Mouse (Mus musculus) heart, adult 2 months (tissue): ENCODE data around the gene Slc28a1. TPM values are rescaled to one million over a fixed set of nuclear protein-coding genes. Genes with fewer than 3 reads are reported as not detected.
"Not testable (repeated sequence)": the region's sequence is repeated elsewhere in the genome, so short reads cannot be mapped to it uniquely, and the experiment has no call there.

ENCODE experiments used
- DNase-seq, 2 experiments: peaks; one replicate each; pipeline ENCODE4 v3.0.0; 2021
- H3K27ac ChIP-seq: fragments of 200-600 bp; 2 replicates; pipeline ENCODE4 v1.8.1; 2022
- H3K27me3 ChIP-seq: fragments of 200-500 bp; 2 replicates; pipeline ENCODE4 v1.6.1; 2012; ENCODE audit warnings: mild to moderate bottlenecking, low read length, inconsistent platforms, mixed read lengths; ENCODE audit not compliant: control insufficient read depth, insufficient read depth
- H3K36me3 ChIP-seq: fragments of 200-500 bp; 2 replicates; pipeline ENCODE4 v1.6.1; 2012; ENCODE audit warnings: low read length, inconsistent platforms; ENCODE audit not compliant: control insufficient read depth, insufficient read depth
- H3K4me1 ChIP-seq: fragments of 200-500 bp; 2 replicates; pipeline ENCODE4 v1.6.1; 2011; ENCODE audit warnings: low read length; ENCODE audit not compliant: control insufficient read depth, insufficient read depth
- H3K4me3 ChIP-seq: fragments of 200-600 bp; 2 replicates; pipeline ENCODE4 v1.8.1; 2022
- H3K79me2 ChIP-seq: fragments of 200-500 bp; replicated peaks from 2 replicates; pipeline ENCODE4 v1.6.1; 2012; ENCODE audit warnings: mild to moderate bottlenecking, inconsistent platforms, low read length, moderate library complexity, mixed read lengths; ENCODE audit not compliant: control insufficient read depth, insufficient read depth
- H3K9ac ChIP-seq: fragments of 200-500 bp; 2 replicates; pipeline ENCODE4 v1.6.1; 2012; ENCODE audit warnings: low read depth, mild to moderate bottlenecking, control low read depth, inconsistent platforms, low read length, mixed read lengths
- CTCF ChIP-seq: fragments of 200-600 bp; IDR thresholded peaks from 2 replicates; pipeline ENCODE4 v1.8.1; 2022; ENCODE audit warnings: antibody characterized with exemption, mild to moderate bottlenecking, moderate library complexity
- EP300 ChIP-seq: fragments of 200-500 bp; IDR thresholded peaks from 2 replicates; pipeline ENCODE4 v1.6.1; 2011; ENCODE audit warnings: low read depth, low read length, control low read depth; ENCODE audit not compliant: insufficient read depth
- POLR2A ChIP-seq: fragments of 200-500 bp; IDR thresholded peaks from 2 replicates; pipeline ENCODE4 v1.6.1; 2011; ENCODE audit warnings: mild to moderate bottlenecking, low read depth, low read length, control low read depth; ENCODE audit not compliant: insufficient read depth
- WGBS: fragments of 180-500 bp; shearing (Covaris S2); methylation state at CpG from one replicate; pipeline ENCODE4 v1.1.7; 2018; 5-methylcytosine and 5-hydroxymethylcytosine counted together
- intact Hi-C: fragments of 180-260 bp; cut with DNase I; formaldehyde crosslinking; loops from one replicate; pipeline ENCODE4 v1.15.1; 2025
- polyA plus RNA-seq: library from polyadenylated mRNA; depleted of rRNA; stranded (reverse); fragments of >200 nt; gene quantifications from 2 replicates; pipeline ENCODE4 v1.2.3, GENCODE M21; 2012
- total RNA-seq, 2 experiments: library from RNA; stranded (reverse); gene quantifications; 2 replicates each; pipeline ENCODE4 v1.2.3; 2021

Gene Slc28a1
- total and polyA plus RNA-seq, 3 experiments: 0.08 to 0.20 (median 0.18) TPM

- TF ChIP-seq CTCF (no peak), EP300 (no peak), POLR2A (no peak)
- Histone ChIP-seq H3K4me1 (peaks cover 21% of the 10 kb centered on the region), H3K27me3 (no peaks in the 10 kb centered on the region), H3K27ac (no peak overlapping the region), H3K36me3 (no peaks in the 10 kb centered on the region), H3K4me3 (no peak overlapping the region), H3K9ac (no peak overlapping the region), H3K79me2 (no peaks in the 10 kb centered on the region)
- no peak for DNase-seq
- intact Hi-C loops: loop anchor here (5.0 kb wide), 1 partner anchor 250 kb away; no protein-coding TSS in a partner anchor
- WGBS: 93% methylated on average over 5 of the region's 5 CpGs
Measured at GRCm38 (mm10) chr7:81137292-81137691, 22.7 kb downstream of the Slc28a1 start.

GRCm38 (mm10) chr7:81139100-81139499 lies 24.5 kb downstream of the Slc28a1 start:
- peaks cover 12% of the 10 kb centered on the region for H3K4me1 ChIP-seq
- H3K27ac ChIP-seq: peak overlapping the region; percentile 60
- 65% methylated on average over 7 of the region's 7 CpGs for WGBS
- intact Hi-C loops: loop anchor here (5.0 kb wide), 1 partner anchor 252 kb away; no protein-coding TSS in a partner anchor
- TF ChIP-seq POLR2A (no peak), EP300 (peak; percentile 64; the same call in 1 of the 2 replicates), CTCF (no peak)
- H3K4me3 ChIP-seq: no peak overlapping the region
- no peaks in the 10 kb centered on the region for H3K79me2 ChIP-seq
- no peaks in the 10 kb centered on the region for H3K27me3 ChIP-seq
- no peaks in the 10 kb centered on the region for H3K36me3 ChIP-seq
- peak; percentile 50 to 70 for DNase-seq
- H3K9ac ChIP-seq: no peak overlapping the region

GRCm38 (mm10) chr7:81139671-81140404 lies 25.2 kb downstream of the Slc28a1 start:
- H3K79me2 ChIP-seq: no peaks in the 10 kb centered on the region
- no peak overlapping the region for H3K9ac ChIP-seq
- peak overlapping the region; percentile 60 for H3K27ac ChIP-seq
- H3K4me1 ChIP-seq: peaks cover 8% of the 10 kb centered on the region
- 81% methylated on average over 5 of the region's 5 CpGs for WGBS
- H3K4me3 ChIP-seq: no peak overlapping the region
- H3K36me3 ChIP-seq: no peaks in the 10 kb centered on the region
- no peaks in the 10 kb centered on the region for H3K27me3 ChIP-seq
- intact Hi-C loops: loop anchor here (5.0 kb wide), 1 partner anchor 253 kb away; no protein-coding TSS in a partner anchor
- TF ChIP-seq POLR2A: no peak
- TF ChIP-seq CTCF: no peak
- no peak for TF ChIP-seq EP300
- no peak for DNase-seq

GRCm38 (mm10) chr7:81141541-81141940 lies 26.9 kb downstream of the Slc28a1 start:
- H3K4me1 ChIP-seq: peaks cover 5% of the 10 kb centered on the region; the same call in 1 of the 2 replicates
- no peak for DNase-seq
- H3K27ac ChIP-seq: no peak overlapping the region
- no peaks in the 10 kb centered on the region for H3K36me3 ChIP-seq
- no peak for TF ChIP-seq CTCF
- TF ChIP-seq EP300: no peak
- TF ChIP-seq POLR2A: no peak
- H3K9ac ChIP-seq: no peak overlapping the region
- H3K27me3 ChIP-seq: no peaks in the 10 kb centered on the region
- 81% methylated on average over 1 of the region's 1 CpGs for WGBS
- no peaks in the 10 kb centered on the region for H3K79me2 ChIP-seq
- intact Hi-C loops: no loop called here
- H3K4me3 ChIP-seq: no peak overlapping the region

- H3K79me2 ChIP-seq, H3K4me3 ChIP-seq, H3K27ac ChIP-seq, H3K4me1 ChIP-seq, H3K9ac ChIP-seq, H3K27me3 ChIP-seq, H3K36me3 ChIP-seq, DNase-seq, intact Hi-C loops: not testable (repeated sequence)
- WGBS: 60% methylated on average over 4 of the region's 4 CpGs
Measured at GRCm38 (mm10) chr7:81143056-81143455, 28.5 kb downstream of the Slc28a1 start.

- no peaks in the 10 kb centered on the region for H3K79me2 ChIP-seq
- peak; percentile 39 to 49 for DNase-seq
- H3K4me3 ChIP-seq: no peak overlapping the region
- H3K36me3 ChIP-seq: no peaks in the 10 kb centered on the region
- H3K4me1 ChIP-seq: no peaks in the 10 kb centered on the region; the same call in 1 of the 2 replicates
- 46% methylated on average over 11 of the region's 11 CpGs for WGBS
- intact Hi-C loops: loop anchor here (5.0 kb wide), 1 partner anchor 87 kb away; no protein-coding TSS in a partner anchor
- H3K27me3 ChIP-seq: no peaks in the 10 kb centered on the region
- H3K27ac ChIP-seq: peak overlapping the region; percentile 26; the same call in 1 of the 2 replicates
- H3K9ac ChIP-seq: no peak overlapping the region
- TF ChIP-seq CTCF (peak; percentile 27), EP300 (no peak)
Measured at GRCm38 (mm10) chr7:81149759-81150158, 35.2 kb downstream of the Slc28a1 start.
